Mouse (Mus musculus): ENCODE results near the gene Slc27a1. TPM values are rescaled to one million over a fixed set of nuclear protein-coding genes. Genes with fewer than 3 reads are reported as not detected.
A peak's percentile ranks its signal among the peaks of the same experiment; 100 is the strongest.
"Not testable (repeated sequence)": the region's sequence is repeated elsewhere in the genome, so short reads cannot be mapped to it uniquely, and the experiment has no call there.

Slc27a1 gene
- total RNA-seq (2014; rRNA removed) = 106 and 133 TPM in 2 replicates
- polyA plus RNA-seq (2015; fragmentation: Nextera tagmentation; extraction: Ambion mirVana) = 74.8 and 102 TPM in 2 replicates

DNA sequence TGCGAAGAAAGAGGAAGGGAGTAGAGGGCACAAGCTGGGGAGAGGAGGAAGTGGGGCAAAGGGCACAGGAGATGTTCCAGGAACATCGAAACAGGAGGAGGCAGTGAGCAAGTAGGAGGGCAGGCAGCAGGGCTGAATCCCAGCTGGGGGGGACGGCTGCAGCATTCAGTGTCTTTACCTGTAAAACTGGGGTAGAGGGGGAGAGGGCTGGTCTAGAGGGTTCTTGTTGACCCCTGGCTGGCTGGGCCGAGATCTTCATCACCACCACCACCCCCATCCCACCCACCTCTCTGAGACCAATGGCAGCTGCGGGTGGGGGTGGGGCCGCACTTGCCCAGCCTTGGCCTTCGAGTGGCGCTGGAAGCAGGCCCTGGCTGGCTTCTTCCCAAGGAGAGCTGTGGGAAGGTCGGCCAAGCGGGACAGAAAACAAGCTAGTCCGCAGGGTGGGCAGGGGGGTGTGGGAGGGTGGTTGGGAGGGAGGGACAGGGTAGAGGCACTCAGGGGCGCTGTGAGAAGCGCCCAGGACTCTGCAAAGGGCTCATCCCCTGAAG lies at the start of gene Slc27a1:
Slc27a1 (plus strand) TSS at position 496 of the 551 bp plus-strand sequence.
- H3K36me3 ChIP-seq (ENCODE audit: insufficient read depth) = no peaks in the 10 kb centered on the region
- H3K9me3 ChIP-seq (ENCODE audit: low read length) = no peaks in the 10 kb centered on the region
- H3K4me3 ChIP-seq (ENCODE audit: low read depth, low read length) = peak within 1 kb of the TSS; percentile 73
- ATAC-seq (peak; percentile 3; the same call in 1 of the 2 replicates), DNase-seq (peak; percentile 73)
- peak within 1 kb of the TSS; percentile 87 for H3K27ac ChIP-seq (ENCODE audit: low read depth, low read length)
- peak within 1 kb of the TSS; percentile 71 for H3K9ac ChIP-seq
- H3K27me3 ChIP-seq (ENCODE audit: insufficient read depth, low read length) = no peaks in the 10 kb centered on the region
- WGBS = 14% methylated on average over 13 of the region's 13 CpGs
- no peak for TF ChIP-seq CTCF (IDR thresholded peaks at IDR 0.05; ENCODE audit: low read depth)
- H3K4me2 ChIP-seq (ENCODE audit: low read depth) = peak within 1 kb of the TSS; percentile 75
- peaks cover 7% of the 10 kb centered on the region; the same call in 1 of the 2 replicates for H3K4me1 ChIP-seq (ENCODE audit: insufficient read depth)

DNA sequence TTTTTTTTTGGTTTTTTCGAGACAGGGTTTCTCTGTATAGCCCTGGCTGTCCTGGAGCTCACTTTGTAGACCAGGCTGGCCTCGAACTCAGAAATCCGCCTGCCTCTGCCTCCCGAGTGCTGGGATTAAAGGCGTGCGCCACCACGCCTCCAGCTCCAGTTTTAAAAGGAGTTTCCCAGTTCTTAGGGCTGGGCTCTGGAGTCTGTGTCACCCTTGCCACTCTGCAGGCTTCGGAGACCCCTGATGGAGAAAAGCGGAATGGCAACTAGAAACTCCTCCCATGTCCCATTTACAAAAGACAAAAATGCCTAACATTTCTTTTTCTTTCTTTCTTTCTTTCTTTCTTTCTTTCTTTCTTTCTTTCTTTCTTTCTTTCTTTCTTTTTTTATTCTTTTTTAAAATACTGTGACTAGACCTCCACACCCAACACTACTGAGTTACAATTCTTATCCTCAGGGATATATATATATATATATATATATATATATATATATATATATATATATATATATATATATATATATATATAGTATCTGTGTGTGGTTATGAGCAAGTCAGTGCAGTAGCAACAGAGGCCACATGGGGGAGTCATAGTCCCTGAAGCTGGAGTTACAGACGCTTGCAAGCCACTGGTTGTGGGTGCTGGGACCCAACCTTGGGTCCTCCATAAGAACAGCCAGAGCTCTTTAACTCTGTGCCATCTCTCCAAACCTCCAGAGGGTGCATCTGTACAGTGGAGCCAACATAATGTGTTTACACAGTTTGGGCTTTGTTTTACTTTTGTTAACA lies 49.5 kb upstream of the Slc27a1 start:
- H3K4me2 ChIP-seq (ENCODE audit: low read depth); H3K27ac ChIP-seq (ENCODE audit: low read depth, low read length); H3K36me3 ChIP-seq (ENCODE audit: insufficient read depth); H3K4me1 ChIP-seq (ENCODE audit: insufficient read depth); H3K9ac ChIP-seq; H3K27me3 ChIP-seq (ENCODE audit: insufficient read depth, low read length); H3K9me3 ChIP-seq (ENCODE audit: low read length); H3K4me3 ChIP-seq (ENCODE audit: low read depth, low read length): not testable (repeated sequence)
- peak; percentile 73 for DNase-seq
- WGBS = 40% methylated on average over 8 of the region's 10 CpGs
- peak; percentile 38; the same call in 1 of the 2 replicates for ATAC-seq
- peak; percentile 63 for TF ChIP-seq CTCF (IDR thresholded peaks at IDR 0.05; ENCODE audit: low read depth)

DNA sequence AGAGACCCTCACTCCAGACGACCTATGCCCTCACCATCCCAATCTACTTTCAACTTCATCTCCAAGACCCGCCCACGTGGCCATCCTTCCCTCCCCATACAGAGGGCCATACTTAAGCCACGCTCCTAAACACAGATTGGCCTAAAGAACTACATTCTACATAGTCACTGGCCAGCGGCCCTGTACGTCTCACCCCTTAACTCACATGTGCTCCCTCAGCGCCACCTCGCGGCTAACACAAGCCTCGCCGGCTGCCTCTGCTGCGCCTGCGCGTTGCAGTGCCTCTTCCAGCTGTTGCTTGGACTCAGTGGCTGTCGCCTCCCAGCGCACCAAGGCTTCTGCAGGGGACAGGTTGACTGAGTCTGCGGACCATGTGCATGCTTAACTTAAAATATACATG lies 47.0 kb upstream of the Slc27a1 start:
- Histone ChIP-seq H3K9ac (no peak overlapping the region), H3K36me3 (ENCODE audit: insufficient read depth) (no peaks in the 10 kb centered on the region), H3K4me2 (ENCODE audit: low read depth) (0 out of 2 replicates have a peak overlapping the region, but pooled peaks have one; percentile 8), H3K27ac (ENCODE audit: low read depth, low read length) (no peak overlapping the region), H3K9me3 (ENCODE audit: low read length) (no peaks in the 10 kb centered on the region), H3K4me3 (ENCODE audit: low read depth, low read length) (no peak overlapping the region), H3K27me3 (ENCODE audit: insufficient read depth, low read length) (peaks cover 23% of the 10 kb centered on the region), H3K4me1 (ENCODE audit: insufficient read depth) (no peaks in the 10 kb centered on the region)
- 4% methylated on average over 17 of the region's 17 CpGs for WGBS
- peak; percentile 92 for ATAC-seq
- DNase-seq = peak; percentile 90
- peak; percentile 91 for TF ChIP-seq CTCF (IDR thresholded peaks at IDR 0.05; ENCODE audit: low read depth)

DNA sequence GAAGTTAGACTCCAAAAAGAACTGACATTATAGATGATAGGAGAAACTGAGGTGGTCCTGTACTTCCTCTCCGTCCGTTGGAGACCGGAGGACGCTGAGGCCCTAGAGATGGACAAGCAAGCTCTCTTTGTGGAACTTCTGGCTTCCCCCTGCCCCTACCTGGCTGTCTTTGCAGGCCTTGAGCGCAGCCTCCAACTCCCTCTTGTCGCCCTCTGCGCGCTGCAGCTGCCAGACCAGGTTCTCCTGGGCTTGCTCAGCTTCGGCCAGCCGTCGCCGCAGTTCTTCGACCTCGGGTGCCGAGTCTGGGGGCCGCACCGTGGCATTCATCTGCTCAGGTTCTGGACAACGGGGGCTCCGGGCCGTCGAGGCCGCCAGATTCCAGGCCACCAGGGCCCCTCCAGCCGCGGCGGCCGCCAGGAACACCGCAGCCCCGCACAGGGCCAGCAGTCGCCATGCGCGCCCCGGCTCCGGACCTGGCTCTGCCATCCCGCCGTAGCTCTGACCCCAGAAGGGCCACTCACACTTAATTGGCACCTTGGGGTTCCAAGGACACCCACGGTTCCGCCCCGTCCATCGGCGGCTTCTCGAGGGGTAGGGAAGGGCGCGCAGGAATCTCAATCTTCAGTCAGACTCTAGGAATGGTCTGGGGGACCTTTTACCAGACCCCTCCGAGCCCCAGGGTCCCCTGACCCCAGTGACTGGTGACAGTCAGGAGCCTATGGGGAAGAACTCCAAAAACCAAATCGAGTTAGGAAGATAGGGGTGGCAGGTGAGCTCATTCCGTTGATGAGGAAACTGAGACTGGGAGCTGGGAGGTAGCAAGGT lies 43.2 kb upstream of the Slc27a1 start, which contains the start of gene Ccdc194:
Ccdc194 (minus strand) TSS at position 486 of the 825 bp plus-strand sequence.
- Histone ChIP-seq H3K4me2 (ENCODE audit: low read depth) (no peak within 1 kb of the TSS), H3K36me3 (ENCODE audit: insufficient read depth) (no peaks in the 10 kb centered on the region), H3K4me1 (ENCODE audit: insufficient read depth) (no peaks in the 10 kb centered on the region), H3K9ac (no peak within 1 kb of the TSS), H3K27ac (ENCODE audit: low read depth, low read length) (no peak within 1 kb of the TSS), H3K9me3 (ENCODE audit: low read length) (no peaks in the 10 kb centered on the region), H3K27me3 (ENCODE audit: insufficient read depth, low read length) (peaks cover 27% of the 10 kb centered on the region), H3K4me3 (ENCODE audit: low read depth, low read length) (no peak within 1 kb of the TSS)
- DNase-seq = no peak
- TF ChIP-seq CTCF (IDR thresholded peaks at IDR 0.05; ENCODE audit: low read depth) = no peak
- ATAC-seq = no peak
- 9% methylated on average over 46 of the region's 46 CpGs for WGBS

DNA sequence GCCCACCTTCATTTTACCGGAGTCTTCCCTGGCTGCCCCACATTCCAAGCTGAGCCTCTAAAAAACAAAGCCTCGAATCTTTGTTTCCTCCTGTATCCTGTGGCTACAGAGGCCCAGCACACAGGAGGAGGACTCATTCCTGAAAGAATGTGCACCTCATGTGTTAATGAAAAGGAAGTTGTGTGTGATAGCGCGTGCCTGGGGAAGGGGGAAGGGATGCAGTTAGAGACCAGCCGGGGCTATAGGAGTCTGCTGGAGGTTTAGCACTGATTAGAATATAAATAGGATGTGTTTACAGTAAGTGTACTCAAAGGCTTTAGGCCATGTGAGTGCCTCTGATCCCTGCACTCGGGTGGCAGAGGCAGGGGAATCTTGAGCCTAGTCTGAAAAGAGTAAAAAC lies 42.4 kb upstream of the Slc27a1 start:
- H3K27me3 ChIP-seq (ENCODE audit: insufficient read depth, low read length) = peaks cover 27% of the 10 kb centered on the region
- WGBS = 15% methylated on average over 6 of the region's 6 CpGs

DNA sequence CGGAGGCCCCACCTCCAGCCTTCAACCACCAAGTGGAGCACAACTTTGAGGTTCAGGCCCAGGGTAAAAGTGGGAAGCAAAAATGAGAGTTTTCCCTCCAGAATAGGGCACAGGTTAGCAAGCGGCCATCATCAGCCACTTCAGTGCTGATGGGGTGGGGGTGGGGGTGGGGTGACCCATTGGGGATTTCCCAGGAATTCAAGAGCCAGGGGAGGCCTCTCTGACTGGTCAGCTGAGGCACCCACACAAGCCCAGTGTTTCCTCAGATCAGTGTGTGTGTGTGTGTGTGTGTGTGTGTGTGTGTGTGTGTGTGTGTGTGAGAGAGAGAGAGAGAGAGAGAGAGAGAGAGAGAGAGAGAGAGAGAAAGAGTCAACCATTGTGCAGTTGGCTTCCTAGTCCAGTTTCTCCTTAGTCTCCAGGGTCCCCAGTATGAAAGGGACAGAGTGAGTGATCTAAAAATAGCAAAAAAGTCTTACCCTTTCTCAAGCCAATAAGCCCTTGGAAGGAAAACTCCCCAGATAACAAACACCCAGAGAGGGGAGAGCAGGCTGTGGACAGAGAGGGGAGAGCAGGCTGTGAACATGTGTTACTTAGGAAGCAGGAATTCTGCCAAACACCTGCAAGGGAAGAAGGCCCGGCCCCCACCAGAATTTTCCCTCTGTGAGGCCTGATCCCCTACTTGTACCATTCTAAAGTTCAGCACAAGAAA lies 41.4 kb upstream of the Slc27a1 start:
- no peaks in the 10 kb centered on the region for H3K4me1 ChIP-seq (ENCODE audit: insufficient read depth)
- DNase-seq (no peak), ATAC-seq (no peak)
- 57% methylated on average over 3 of the region's 3 CpGs for WGBS
- no peak overlapping the region for H3K4me2 ChIP-seq (ENCODE audit: low read depth)
- H3K27me3 ChIP-seq (ENCODE audit: insufficient read depth, low read length) = peaks cover 27% of the 10 kb centered on the region
- no peaks in the 10 kb centered on the region for H3K9me3 ChIP-seq (ENCODE audit: low read length)
- no peak overlapping the region for H3K27ac ChIP-seq (ENCODE audit: low read depth, low read length)
- no peak overlapping the region for H3K4me3 ChIP-seq (ENCODE audit: low read depth, low read length)
- H3K36me3 ChIP-seq (ENCODE audit: insufficient read depth) = no peaks in the 10 kb centered on the region
- no peak overlapping the region for H3K9ac ChIP-seq
- no peak for TF ChIP-seq CTCF (IDR thresholded peaks at IDR 0.05; ENCODE audit: low read depth)

More for the DNA sequence above, 42.4 kb upstream of the Slc27a1 start:
- Histone ChIP-seq H3K4me3 (ENCODE audit: low read depth, low read length) (no peak overlapping the region), H3K9me3 (ENCODE audit: low read length) (no peaks in the 10 kb centered on the region), H3K36me3 (ENCODE audit: insufficient read depth) (no peaks in the 10 kb centered on the region), H3K9ac (no peak overlapping the region), H3K4me2 (ENCODE audit: low read depth) (no peak overlapping the region), H3K27ac (ENCODE audit: low read depth, low read length) (no peak overlapping the region), H3K4me1 (ENCODE audit: insufficient read depth) (no peaks in the 10 kb centered on the region)
- no peak for DNase-seq
- no peak for TF ChIP-seq CTCF (IDR thresholded peaks at IDR 0.05; ENCODE audit: low read depth)
- ATAC-seq = no peak

All from forebrain, postnatal 0 days (tissue).